Mouse (Mus musculus) B cell, adult 2 months (primary cell): ENCODE data around the gene Gna12.

Experiments
- DNase-seq, 2 experiments: peaks; one replicate each; pipeline ENCODE4 v3.0.0; 2022

Gene Gna12

DNA sequence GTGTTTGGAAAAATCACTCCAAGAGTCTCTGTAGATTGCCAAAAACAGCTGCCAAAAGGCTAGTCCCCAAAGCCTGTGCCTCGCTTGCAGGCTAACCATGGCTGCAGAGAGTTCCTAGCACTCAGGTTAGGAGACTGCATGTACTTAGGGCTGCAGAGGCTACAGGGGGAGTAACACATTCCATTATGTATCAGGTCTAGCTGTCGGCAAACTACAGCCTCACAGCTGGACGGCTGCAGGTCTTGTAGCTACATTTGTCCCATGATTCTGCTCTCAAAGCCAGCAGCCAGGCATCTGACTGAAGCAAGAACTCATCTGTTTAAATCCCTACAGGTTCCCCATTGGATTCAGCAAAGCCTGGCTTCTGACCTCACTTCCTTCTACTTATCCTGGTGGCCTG lies 35.5 kb downstream of the Gna12 start:
- no peak for DNase-seq

DNA sequence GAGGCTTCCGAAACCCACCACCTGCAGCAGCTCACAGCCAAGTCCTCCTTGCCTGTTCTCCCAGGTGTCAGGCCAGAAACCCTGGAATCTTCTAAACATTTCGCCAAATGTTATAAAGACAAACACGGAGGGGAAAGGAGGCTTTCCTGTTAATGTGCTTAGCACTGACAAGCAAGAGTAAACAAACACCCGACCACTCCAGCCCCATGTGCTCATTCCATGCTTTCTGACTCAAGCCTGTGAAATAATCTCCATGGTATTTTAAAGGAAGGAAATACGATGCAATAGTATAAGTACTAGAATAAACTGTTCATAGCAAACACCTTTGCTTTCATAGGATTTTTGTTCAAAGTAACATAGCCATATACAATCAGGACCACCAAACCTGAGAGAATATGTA lies 38.0 kb downstream of the Gna12 start:
- DNase-seq = no peak

GRCm38 (mm10) chr5:140790937-140791877 lies 39.0 kb downstream of the Gna12 start:
- DNase-seq = no peak

- no peak for DNase-seq
These were observed 39.8 kb downstream of the Gna12 start for GRCm38 (mm10) chr5:140790392-140790791.

GRCm38 (mm10) chr5:140789561-140789960 lies 40.7 kb downstream of the Gna12 start:
- DNase-seq = no peak

DNA sequence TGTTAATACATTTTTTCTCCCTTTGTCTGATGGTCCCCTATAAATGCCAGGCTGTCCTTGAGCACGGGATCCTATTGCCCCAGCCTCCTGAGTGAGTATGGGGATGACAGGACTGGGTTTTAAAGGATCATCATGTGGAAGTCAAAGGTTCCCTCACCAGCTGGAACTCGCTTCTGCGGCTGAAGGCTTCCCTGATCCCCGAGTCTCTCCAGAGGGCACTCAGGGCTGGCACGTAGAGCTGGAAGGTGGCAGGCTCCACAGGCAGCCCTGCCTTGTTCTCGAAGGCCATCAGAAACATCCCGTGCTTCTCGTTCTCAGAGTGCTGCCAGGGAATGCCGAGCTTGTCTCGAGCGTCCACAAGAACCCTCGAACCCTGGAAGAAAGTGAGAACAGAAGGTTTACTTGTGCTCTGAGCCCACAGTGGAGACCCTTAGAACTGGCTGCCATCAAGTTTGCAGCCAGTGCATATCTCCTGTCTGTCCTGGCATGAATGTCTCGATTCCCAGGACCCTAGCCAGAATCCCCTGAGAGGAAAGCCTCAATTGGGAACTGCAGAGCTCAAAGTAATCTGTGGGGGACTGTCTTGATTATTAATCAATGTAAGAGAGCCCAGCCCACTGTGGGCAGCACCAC lies 44.9 kb downstream of the Gna12 start:
- no peak for DNase-seq

DNA sequence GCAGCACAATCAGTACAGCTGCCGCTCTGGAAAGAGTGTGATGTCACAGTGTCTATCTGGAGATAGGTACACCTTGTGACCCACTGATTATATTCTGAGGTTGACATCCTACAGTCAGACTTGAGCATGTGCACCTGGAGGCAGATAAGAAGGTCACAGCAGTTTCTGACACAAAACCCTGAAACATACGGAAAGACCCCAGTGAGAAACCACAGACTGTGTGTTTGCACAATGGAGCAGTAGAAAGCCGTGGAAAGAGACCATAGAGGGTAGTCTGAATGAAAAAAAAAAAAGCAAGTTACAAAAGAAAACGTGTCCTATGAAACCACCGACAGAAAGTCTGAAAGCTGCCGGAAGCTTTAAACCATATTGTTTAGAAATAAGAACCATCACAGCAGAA lies 45.9 kb downstream of the Gna12 start:
- DNase-seq = no peak

GRCm38 (mm10) chr5:140783577-140783976 lies 46.7 kb downstream of the Gna12 start:
- DNase-seq = no peak

- DNase-seq = no peak
These were observed 48.2 kb downstream of the Gna12 start for GRCm38 (mm10) chr5:140781886-140782572.

- no peak for DNase-seq
These were observed 49.1 kb downstream of the Gna12 start for GRCm38 (mm10) chr5:140781122-140781521.

GRCm38 (mm10) chr5:140776968-140777367 lies 53.3 kb downstream of the Gna12 start:
- no peak for DNase-seq

- DNase-seq = no peak
These were observed 55.1 kb downstream of the Gna12 start for GRCm38 (mm10) chr5:140775111-140775510.

DNA sequence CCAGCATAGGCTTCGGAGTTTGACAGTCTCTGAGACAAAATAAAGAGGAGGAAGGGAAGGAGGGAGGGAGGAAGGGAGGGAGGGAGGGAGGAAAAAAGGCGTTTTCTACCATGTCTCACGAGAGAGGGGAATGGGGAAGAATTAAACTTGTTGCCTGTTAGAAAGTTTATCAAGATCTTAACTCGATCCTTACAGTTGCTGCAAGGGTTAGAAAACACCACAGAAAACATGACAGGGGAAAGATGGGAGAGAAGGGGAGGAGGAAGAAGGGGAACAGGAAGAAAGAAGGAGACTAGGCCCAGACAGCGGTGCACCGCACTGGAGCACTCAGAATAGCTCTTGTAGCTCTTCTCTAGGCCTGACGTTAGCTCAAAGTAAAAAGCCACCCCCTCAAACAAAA lies 58.1 kb downstream of the Gna12 start:
- DNase-seq = no peak

- peak in 1 of 2 experiments; percentile 25 for DNase-seq
These were observed 58.6 kb downstream of the Gna12 start for GRCm38 (mm10) chr5:140771612-140772011.

GRCm38 (mm10) chr5:140768333-140768732 lies 61.9 kb downstream of the Gna12 start:
- no peak for DNase-seq

DNA sequence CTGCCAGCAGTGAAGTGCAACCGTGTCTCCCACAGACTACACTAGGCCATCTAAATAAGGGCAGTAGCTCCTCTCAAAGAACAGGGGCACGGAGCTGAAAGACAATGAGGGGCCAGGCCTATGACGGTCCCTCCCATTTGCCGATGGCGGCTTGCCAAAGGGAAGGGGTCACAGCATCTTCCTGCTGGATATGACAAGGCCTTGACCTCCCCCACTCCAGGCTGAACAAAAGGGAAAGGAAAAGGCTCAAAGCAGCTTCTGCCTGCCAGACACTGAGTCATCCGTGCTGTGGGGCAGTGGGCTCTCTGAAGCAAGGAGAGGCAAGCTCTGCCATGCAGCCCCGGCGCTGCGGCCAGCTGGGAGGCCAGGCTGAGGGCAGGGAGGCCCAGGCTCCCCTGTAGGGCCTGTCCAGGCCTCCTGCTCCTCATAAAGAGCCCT lies 62.5 kb downstream of the Gna12 start:
- no peak for DNase-seq

DNA sequence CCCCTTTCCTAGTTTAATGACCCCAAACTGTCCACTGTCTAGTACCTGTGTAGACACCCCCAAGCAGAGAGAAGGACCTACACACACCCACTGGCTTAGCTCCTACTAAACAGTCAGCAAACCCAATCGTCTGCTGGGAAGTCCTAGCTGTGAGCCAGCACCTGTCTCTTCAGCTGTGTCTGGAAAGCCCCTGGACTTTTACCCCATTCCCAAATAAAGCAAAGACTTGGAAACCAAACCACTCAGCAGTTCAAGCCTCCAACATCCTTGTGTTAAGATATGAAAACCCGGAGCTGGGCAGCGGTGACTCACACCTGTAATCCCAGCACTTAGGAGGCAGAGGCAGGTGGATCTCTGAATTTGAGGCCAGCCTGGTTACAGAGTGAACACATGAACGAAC lies 63.7 kb downstream of the Gna12 start:
- no peak for DNase-seq

- DNase-seq = no peak
These were observed 65.2 kb downstream of the Gna12 start for GRCm38 (mm10) chr5:140764921-140765613.

- DNase-seq = no peak
These were observed 67.7 kb downstream of the Gna12 start for GRCm38 (mm10) chr5:140762540-140762939.

GRCm38 (mm10) chr5:140758864-140759263 lies 71.4 kb downstream of the Gna12 start:
- DNase-seq = no peak

DNA sequence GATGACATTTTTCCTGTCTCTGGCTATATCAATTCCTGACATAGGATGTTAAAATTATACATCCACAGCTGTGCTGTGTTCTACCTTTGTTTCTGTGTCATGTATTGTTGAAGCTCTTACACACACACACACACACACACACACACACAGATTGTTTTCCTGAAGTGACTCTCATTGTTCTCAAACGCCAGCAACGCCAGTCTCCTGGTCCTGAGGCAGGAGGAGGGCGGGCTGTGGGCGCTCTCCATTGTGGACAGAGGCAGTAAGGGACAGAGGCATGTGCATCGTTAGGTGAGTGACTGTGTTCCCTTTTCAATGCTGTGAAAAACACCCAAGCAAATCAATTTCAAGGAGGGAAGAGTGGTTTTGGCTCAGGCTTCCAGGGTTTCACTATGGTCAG lies 77.0 kb downstream of the Gna12 start:
- DNase-seq = no peak

DNA sequence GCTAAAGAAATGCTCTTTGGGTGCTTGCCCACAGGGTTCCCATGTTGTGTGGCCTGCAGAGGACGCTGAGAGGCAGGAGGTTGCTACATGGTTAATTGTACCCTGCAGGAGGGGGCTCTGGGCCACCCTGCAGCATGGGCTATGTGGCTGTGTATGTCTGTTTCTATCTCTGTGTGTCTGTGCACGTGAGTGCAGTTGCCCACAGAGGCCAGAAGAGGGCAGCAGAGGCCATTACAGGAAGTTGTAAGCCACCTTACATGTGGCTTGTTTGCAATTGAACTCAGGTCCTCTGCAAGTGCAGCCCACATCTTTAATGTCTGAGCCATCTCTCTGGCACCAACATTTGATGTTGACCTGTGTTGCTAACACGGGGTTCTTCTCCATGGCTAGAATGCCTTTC lies 77.6 kb downstream of the Gna12 start:
- peak; percentile 43 to 48 for DNase-seq

GRCm38 (mm10) chr5:140752041-140752440 lies 78.2 kb downstream of the Gna12 start:
- no peak for DNase-seq
